Mouse (Mus musculus) cerebellum, adult (tissue): ENCODE results near the gene Tspan8.
"Not testable (repeated sequence)": the region's sequence is repeated elsewhere in the genome, so short reads cannot be mapped to it uniquely, and the experiment has no call there.

Source experiments
- ATAC-seq: cut with Nextera tagmentation; 2 replicates; pipeline ENCODE4 v1.9.2; 2017; ENCODE audit warnings: mild to moderate bottlenecking, moderate library complexity, mixed read lengths; ENCODE audit not compliant: insufficient number of reproducible peaks, low FRiP score, low TSS enrichment

Tspan8 gene

DNA sequence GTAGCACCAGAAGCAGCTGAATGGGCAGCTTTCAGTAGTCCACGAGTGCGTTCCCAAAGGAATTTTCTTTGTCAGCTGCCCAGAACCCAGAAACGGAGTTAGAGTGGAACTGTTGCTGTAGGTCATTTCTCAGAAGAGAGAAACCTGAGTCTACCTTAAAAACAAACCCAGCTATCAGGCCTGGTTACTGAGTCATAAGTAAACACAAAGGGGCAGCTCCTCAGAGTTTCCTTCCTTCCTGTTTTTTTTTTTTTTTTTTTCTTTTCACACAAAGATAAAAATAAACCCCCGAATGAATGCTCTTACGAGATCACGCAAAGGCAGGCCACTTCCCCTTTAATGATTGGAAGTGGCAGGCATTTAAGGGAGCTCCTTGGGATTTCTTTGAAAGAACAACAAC is at the start of gene Tspan8:
Tspan8 (plus strand) TSS at position 322 of the 400 bp plus-strand sequence.
- ATAC-seq: no peak

DNA sequence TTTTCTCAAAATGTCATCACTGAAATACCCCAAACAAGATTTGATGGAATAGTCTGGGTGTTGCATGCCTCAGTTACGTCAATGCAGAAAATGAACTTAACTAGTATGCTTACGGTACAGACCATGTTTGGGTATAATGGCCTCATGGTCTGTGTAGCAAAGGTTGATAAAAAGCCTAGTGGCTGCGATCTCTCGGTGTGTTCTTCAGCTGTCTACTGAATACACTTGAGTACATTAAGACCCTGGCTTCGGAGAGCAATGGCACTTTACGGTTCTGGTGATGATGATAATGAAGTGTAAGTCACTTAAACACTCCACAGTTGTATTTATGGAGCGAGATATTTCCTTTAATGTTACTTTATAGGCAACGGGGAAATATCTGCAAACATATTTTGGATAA is 46.6 kb upstream of the Tspan8 start:
- ATAC-seq: no peak

DNA sequence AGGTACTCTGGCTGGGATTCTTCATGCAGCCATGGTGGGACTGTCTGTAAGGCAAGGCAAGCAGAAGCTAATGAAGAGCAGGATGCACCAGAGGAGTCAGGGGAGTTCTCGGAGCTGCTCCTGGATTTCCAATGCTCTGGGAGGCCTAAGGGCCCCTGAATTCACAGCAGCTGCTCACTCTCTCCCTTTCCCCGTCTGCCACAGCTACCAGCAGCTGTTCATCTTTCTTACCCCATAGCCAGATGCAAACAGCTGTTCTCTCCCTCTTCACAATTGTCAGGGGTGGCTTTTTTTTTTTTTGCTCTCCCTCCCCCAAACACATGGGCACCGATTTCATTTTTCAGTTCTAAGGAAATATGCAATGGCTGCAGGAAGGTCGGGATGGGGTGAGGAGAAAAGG is 42.2 kb upstream of the Tspan8 start:
- no peak for ATAC-seq

DNA sequence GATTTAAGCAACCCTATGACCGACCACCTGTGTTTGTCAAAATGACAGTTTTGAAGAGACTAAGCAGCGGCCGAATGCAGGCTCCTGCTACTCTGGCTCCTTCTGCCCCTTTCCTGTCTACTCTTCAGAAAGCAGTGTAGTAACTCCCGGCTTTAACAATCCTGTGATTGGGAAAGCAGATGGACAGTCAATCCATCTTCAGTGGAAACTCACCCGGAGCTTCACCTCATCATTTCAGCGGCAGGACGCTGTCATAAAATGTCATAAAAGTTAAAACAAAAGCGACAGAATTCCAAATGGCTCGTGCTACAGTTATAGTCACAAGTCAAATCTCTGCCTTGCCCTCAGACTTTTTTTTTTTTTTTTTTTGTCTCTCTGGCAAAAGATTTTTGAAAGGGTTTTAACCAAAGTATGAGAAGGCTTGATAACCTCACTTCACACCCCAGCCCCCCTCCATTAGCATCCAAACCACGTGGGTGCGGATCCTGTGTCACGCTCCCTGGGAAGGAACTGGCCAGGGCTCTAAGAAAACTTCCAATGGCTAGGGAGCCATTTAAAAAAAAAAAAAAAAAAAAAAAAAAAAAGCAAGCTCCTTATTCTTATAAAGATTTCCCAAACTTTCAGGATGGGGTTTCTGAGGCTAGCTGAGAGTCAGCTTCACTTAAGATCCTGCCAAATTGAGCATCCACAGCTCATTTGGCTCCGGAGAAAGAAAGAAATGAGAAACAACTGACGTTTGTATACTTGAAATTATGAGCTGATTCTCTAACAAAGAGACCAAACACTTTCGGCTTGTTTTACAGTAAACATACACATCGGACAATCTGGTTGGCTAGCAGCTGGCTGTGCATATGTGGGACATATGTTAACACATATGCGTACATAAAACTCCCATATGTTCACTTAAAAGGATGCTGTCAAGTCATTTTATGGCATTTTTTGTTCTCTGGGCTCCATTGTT is 40.4 kb upstream of the Tspan8 start:
- no peak for ATAC-seq

DNA sequence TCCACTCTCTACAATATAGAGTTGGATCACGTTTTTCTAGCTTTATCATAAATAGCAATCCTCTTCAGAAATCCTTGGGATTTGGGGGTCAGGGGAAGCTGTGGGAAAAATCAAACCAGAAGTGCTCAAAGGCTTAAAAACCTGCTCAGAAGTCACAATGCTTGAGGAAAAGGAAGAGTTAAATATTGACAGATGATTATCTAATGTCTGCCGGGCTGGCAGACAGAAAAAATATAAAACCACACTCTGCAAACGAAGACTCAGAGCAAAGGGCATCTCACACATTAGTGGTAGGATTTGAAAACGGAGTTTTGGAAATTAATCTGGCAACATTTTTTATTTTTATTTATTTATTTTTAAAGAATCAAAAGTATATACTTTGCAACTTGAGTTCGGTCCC is 39.3 kb upstream of the Tspan8 start:
- no peak for ATAC-seq

DNA sequence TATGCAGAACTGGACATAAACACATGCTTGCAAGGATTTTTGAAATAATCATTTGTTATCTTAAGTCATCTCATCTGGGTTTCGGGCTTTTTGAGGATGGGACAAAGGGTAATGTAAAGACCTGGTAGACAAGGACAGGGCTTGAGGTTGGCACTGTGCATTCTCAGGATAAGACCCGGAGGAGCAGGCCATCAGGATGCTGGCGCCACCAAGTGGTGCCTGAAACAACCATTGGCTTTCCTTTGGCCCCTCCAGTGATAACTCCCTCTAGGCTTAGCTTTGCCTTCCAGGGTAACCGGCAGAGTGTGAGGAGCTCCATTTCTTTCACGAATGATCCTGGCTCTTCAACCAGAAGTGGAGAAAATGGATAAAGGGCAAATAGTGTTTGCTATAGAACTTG is 38.0 kb upstream of the Tspan8 start:
- no peak for ATAC-seq

DNA sequence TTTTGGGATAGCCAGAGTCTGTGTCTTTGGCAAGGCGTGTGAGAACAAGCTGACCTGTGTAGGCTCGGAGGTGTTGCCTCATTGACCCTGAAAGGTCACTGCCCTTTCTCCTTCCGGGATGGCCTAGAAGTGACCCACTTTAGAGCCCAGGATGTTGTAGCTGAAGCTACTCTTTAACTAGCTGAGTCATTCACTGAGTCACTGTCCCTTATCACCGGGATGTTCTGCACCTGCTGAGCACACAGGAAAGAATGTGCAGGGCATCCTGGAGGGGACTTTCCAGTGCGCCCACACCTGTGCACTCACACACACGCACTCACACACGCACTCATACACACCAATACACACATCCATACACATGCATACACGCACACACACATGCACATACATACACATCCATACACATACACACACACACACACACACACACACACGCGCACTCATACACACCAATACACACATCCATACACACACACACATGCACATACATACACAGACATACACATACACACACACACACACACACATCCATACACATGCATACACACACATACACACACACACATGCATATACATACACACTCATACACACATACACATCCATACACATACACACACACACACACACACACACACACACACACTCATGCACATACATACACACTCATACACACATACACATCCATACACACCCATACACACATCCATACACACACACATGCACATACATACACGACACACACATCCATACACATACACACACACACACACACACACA is 36.2 kb upstream of the Tspan8 start:
- ATAC-seq: no peak

DNA sequence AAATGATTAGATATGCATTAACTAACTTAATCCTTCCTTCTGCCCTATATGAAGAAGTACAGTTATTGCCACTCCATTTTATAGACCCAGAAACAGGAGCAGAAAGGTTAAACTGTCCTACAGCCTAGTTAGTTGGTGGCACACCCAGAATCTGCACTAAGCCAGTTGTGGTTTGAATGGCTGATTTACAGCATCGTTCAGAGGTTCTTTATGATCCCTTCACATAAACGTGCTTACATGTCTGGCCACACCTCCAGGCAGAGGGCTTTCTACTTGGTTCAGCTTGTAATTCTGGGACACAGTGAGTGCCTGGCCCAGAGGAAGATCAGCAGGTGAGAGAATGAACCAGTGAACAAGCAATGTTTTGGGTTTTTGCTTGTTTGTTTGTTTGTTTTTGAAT is 33.4 kb upstream of the Tspan8 start:
- no peak for ATAC-seq

DNA sequence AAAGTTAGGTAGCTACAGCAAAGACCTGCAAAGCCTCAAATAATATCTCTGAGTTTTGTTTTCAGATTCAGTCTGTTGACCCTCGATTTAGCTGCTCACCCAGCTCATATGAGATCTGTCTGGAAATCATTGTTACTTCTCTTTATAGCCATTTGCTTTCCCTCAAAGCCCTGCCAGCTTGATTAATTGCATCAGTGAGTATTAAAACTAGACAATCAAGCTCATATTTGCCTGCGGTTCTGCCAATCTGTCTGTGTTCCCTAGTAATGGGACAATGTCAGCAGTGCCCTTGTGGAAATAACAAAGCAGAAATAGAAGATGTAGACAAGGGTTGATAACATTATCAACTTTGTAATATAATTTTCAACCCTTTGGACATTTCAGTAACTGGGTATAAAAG is 25.8 kb upstream of the Tspan8 start:
- ATAC-seq: peak; percentile 56; the same call in 1 of the 2 replicates

DNA sequence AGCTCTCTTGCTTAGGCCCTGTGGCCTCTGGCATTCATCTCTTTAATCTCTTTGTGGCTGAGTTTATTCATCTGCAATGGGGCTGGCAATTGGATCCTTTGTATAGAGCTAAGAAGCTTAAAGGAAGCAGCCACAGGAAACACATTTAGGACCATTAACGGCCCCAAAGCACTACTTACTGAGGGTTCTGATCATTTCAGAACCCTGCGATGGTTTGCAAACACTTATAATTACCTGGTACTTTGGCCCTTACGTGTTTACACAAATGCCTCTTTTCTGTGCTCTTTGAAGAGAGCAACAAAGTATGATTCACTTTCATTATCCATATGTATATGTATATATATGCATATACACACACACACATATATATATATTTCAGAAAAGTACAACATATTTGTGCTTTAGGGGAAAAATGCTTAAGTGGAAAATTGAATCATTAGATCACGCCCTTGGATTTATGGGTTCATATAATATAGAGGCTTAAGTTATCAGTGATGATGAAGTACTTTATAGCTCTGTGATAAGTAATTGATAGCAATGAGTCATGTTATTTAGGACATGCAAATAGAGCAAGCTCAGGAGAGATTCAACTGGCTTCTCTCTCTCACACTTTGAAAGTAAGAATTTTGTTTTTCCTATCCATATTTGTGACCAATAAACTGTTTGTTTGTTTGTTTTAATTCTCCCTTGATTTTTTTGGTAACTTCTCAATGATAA is 20.4 kb upstream of the Tspan8 start:
- ATAC-seq: no peak

DNA sequence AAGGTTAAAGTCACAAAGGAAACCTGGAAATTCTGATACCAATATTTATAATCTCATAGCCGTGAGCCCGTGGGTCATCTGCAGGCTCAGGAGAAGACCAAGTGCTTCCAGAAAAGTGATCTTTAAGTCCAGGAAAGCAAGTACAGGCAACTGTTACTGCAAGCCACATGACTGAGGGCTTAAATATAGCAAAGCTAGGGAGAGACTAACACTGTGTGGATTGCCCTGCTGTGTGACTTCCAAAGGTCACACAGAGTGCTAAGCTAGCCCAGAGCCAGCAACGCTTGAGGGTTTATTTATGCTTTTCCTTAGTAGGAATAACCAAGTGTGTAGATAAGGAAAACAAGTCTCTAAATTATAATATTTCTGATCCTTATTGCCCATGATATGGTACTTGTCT is 15.2 kb upstream of the Tspan8 start:
- ATAC-seq: no peak

DNA sequence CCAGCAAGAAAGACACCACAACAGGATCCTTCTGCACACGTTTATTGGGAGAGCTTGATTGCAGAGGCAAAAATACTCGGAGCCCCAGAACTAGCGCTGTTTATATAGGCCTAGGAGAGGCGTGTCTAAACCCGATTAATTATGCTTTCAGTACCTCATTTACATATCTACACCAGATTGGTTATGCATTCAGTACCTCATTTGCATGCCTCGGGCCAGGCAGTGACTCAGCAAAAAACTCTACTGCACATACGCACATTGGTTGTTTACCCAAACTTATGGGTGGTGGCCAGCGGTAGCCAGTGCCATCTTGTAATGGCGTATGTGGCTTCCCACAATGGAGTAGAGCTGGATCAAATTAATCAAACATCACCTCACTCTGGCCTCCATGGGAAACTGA is 13.6 kb upstream of the Tspan8 start:
- not testable (repeated sequence) for ATAC-seq

DNA sequence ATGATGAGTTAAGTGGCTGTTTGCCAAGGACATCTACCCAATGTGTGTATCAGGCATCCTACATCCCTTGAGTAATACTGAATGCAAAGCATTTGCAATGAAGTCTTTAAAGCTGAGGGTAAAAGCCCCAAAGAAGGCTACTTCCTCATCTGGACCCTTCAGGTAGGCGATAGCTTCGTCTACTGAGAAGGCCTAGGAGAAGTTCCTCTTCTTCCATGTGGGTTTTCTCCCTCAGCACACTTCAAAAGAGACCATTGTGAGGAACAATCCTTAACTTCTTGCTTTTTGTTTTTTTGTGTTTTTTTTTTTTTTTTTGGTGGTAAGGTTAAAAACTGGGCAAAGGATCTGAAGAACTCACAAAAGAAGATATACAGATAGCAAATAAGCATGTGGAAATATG is 12.9 kb upstream of the Tspan8 start:
- ATAC-seq: no peak

DNA sequence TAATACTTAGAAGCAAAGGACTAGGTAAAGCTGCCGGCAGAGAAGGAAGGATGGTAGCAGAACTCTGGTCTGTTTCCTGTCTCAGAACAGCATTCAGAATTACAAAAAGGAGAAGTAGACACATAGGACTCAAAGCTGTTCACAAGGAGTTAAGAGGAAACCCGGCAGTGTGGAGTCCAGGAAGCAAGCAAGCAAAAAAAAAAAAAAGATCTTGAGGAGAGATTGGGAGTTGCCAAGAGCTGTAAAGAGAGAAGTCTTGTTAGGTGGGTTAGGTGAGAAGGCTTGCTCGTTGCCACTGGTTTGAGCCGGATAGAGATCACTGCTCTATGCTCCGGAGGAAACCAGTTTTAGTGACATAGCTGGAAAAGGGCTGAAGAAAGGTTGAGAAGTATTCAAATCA is 10.6 kb upstream of the Tspan8 start:
- no peak for ATAC-seq

DNA sequence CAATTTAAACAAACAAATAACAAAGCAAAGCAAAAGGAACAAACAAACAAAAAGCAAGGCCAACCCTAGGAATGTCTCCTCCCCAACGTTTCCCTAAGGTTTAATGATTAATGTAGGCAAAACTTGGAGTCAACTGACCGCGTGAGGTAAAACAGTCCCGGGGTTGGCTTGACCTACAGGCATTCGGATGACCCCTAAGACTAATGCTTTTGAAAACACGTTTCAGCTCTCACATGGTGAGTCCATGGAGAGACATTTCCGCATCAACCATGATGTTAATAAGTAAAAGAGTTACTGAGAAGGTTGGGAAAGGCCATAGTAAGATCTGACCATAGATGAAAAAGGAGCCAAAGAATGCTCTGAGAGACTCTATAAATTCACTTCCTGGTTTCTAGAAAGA is 7.5 kb upstream of the Tspan8 start:
- ATAC-seq: no peak

DNA sequence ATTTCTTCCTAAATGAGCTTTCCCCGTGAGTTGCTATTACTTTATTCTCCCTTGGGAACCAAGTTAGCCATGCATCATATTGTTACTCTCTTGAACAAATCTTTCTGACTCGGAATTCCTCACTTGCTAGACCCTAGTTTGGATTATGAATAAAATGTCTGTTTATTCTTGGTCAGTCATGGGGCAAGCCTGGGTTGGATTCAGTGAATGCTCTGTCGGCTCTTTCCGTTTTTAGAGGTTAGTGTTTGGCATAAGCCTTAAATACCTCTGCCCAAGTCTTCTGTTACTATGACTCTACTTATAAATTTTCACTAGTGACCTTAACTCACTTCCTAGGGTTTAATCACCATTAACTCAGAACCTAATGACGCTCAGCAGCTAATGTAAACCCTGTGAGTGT is 5.1 kb upstream of the Tspan8 start:
- no peak for ATAC-seq

DNA sequence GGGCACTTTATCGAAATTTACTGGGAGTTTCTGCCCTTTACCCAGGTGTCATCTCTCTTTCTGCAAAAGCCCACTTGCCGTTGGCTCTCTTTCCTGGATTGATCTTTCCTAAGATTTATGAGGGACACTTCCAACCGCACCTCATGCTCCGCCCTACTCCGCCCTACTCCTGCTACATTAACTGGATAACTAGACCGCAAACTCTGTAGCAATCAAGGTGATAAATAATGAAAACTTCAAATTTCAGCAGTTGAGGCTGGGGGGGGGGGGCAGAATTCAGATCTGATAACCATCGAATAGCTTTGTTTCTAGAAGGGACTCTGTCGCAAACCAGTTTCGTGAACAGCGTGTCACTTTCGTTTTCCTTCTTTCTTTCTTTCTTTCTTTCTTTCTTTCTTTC is 1.8 kb upstream of the Tspan8 start:
- no peak for ATAC-seq

DNA sequence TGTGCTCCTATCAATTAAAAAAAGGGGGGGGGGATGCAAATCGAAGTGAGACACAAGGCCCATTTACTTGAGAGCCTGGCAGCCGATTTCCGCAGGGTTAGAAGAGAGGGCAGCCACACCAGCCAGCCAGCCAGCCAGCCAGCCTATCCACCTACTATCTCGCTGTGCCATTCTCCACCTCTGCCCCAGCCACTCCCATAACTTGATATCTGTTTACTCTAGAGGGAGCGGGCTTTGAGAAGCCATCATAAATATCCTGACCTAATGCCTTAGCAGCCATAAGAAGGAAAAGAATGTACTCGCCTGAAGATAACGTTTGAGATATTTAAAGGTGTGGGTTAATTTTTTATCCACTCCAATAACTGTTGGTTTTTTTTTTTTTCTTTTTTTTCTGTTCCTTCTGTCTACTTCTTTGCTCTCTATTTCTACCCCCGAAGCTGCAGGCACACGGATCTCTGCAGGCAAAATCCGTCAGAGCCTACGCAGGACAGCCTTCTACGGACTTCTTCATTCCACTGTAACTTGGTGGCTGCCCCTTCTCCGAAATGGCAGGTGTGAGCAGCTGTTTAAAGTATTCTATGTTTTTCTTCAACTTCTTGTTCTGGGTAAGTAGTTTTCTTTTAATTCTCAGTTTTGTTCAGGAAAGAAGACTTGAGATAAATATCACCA is 558 bp downstream of the Tspan8 start:
- ATAC-seq: no peak

DNA sequence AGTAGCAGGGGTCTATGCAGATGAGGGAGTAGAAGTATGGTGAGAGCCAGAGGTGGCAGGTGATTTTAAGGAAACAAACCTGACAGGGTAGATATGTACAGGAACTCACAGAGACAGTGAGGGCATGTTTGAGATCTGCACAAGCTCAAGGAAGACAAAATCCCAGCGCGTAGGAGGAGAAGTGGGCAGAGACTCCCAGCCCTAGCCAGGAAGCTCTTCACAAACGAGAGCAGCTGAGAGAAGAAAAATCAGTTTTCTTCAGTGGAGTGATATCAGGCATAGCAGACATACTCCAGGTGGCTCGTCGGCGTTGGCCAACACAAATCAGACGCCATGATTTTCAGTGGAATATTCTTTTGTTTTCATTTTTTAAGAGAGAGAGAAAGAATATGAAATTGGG is 8.7 kb downstream of the Tspan8 start:
- ATAC-seq: no peak

DNA sequence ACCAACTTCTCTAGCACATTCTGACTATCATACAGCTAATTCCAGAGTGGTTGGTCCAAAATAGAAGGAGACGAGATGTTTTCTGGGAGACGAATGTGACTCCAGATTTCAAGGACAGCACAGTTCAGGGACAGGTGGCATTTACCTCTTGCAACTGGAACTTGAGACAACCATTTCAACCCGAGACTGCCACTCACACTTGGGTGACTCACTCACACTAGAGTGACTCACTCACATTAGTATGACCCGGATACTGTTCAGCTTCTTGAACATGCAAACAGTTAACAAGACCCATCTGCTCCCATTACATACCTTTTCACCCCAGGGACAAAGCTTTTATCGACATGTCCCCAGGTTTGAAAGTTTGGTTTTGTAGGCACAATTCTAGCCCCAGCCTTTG is 12.2 kb downstream of the Tspan8 start:
- no peak for ATAC-seq
